Mouse (Mus musculus) cortical plate, adult 2 months (tissue): ENCODE results near the gene Maml3.

Experiments
- CTCF ChIP-seq: fragments of 200-500 bp; IDR thresholded peaks from 2 replicates; pipeline ENCODE4 v1.5.1; 2011; ENCODE audit warnings: mild to moderate bottlenecking, control low read depth, low read length; ENCODE audit not compliant: insufficient read depth; ENCODE audit errors: extremely low read depth
- POLR2A ChIP-seq: fragments of 200-500 bp; IDR thresholded peaks from 2 replicates; pipeline ENCODE4 v1.6.1; 2011; ENCODE audit warnings: mild to moderate bottlenecking, low read length, control low read depth; ENCODE audit not compliant: insufficient read depth; ENCODE audit errors: extremely low read depth

- TF ChIP-seq CTCF (no peak), POLR2A (no peak)
Observed at GRCm38 (mm10) chr3:51981496-51981895, 123.4 kb downstream of the Maml3 start.
